Mouse (Mus musculus): Measurements from ENCODE around the gene Wipf1. TPM values are rescaled to one million over a fixed set of nuclear protein-coding genes. Genes with fewer than 3 reads are reported as not detected.
"Not testable (repeated sequence)": the region's sequence is repeated elsewhere in the genome, so short reads cannot be mapped to it uniquely, and the experiment has no call there.

The Wipf1 gene
- polyA plus RNA-seq, 1 experiment from 2014 or later = 12.7 TPM

DNA sequence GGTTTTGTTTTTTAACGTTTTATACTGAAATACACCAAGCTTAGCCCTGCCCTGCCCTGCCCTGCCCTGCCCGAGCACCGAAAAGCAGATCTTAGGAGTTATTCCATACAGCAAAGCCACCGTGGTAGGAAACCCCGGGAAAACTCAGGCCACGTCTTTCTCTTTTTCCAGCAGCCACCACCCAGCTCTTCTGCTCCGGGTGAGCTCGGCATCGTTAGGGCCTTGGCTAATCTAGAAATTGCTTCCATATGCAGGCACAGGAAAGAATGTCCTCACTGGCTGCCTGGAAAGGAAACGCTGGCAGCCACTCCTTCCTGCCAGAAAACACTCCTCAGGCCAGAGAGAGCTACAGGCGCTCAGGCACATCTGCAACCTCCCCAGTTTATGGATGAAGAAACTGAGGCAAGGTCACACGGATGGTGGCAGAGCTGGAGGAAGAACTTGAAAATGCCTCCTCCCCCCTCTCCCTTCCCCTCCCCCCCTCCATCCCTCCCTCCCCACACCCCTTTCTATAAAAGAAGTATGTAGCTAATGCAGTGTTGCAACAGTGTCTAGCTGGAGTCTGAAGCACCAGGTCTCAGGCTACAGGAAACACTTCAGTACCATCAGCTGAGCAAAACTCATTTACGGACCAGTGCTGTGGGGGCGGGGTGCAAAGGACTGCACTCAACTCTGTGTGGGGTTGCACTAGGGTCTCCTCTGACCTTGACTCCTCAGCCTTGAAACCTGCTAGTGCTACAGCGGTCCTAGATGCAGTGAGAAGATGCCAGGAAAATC lies 20.1 kb downstream of the Wipf1 start:
- no peaks in the 10 kb centered on the region for H3K9me3 ChIP-seq (ENCODE audit: control insufficient read depth, low read length)
- peak overlapping the region; percentile 17; the same call in 1 of the 2 replicates for H3K9ac ChIP-seq (ENCODE audit: low read depth, low read length)
- H3K4me2 ChIP-seq = peak overlapping the region; percentile 13; the same call in 1 of the 2 replicates
- no peak overlapping the region for H3K4me3 ChIP-seq (ENCODE audit: low read depth, low read length)
- ATAC-seq (replicated peaks; ENCODE audit: low FRiP score) (no peak), DNase-seq (ENCODE audit: low spot score) (no peak)
- peaks cover 21% of the 10 kb centered on the region for H3K4me1 ChIP-seq (replicated peaks; ENCODE audit: control insufficient read depth, insufficient read depth, low read length)
- no peaks in the 10 kb centered on the region for H3K36me3 ChIP-seq (ENCODE audit: control insufficient read depth, insufficient read depth, low read length)
- peak overlapping the region; percentile 32; the same call in 1 of the 2 replicates for H3K27ac ChIP-seq (ENCODE audit: low read depth, low read length)
- WGBS = 44% methylated on average over 15 of the region's 15 CpGs
- no peaks in the 10 kb centered on the region for H3K27me3 ChIP-seq (replicated peaks; ENCODE audit: control insufficient read depth, insufficient read depth, low read length)

- DNase-seq (ENCODE audit: low spot score) (no peak), ATAC-seq (replicated peaks; ENCODE audit: low FRiP score) (no peak)
- H3K9ac ChIP-seq (ENCODE audit: low read depth, low read length) = no peak overlapping the region
- H3K4me3 ChIP-seq (ENCODE audit: low read depth, low read length) = no peak overlapping the region
- WGBS = 77% methylated on average over 7 of the region's 7 CpGs
- H3K4me2 ChIP-seq = no peak overlapping the region
- no peaks in the 10 kb centered on the region for H3K9me3 ChIP-seq (ENCODE audit: control insufficient read depth, low read length)
- H3K36me3 ChIP-seq (ENCODE audit: control insufficient read depth, insufficient read depth, low read length) = no peaks in the 10 kb centered on the region
- H3K4me1 ChIP-seq (replicated peaks; ENCODE audit: control insufficient read depth, insufficient read depth, low read length) = peaks cover 30% of the 10 kb centered on the region
- no peak overlapping the region for H3K27ac ChIP-seq (ENCODE audit: low read depth, low read length)
- H3K27me3 ChIP-seq (replicated peaks; ENCODE audit: control insufficient read depth, insufficient read depth, low read length) = no peaks in the 10 kb centered on the region
These were observed 21.6 kb downstream of the Wipf1 start for GRCm38 (mm10) chr2:73507886-73508285.

- not testable (repeated sequence) for H3K4me3 ChIP-seq (ENCODE audit: low read depth, low read length); H3K9me3 ChIP-seq (ENCODE audit: control insufficient read depth, low read length); H3K27me3 ChIP-seq (replicated peaks; ENCODE audit: control insufficient read depth, insufficient read depth, low read length); DNase-seq (ENCODE audit: low spot score); H3K4me2 ChIP-seq; H3K9ac ChIP-seq (ENCODE audit: low read depth, low read length); H3K36me3 ChIP-seq (ENCODE audit: control insufficient read depth, insufficient read depth, low read length)
- H3K4me1 ChIP-seq (replicated peaks; ENCODE audit: control insufficient read depth, insufficient read depth, low read length) = peaks cover 40% of the 10 kb centered on the region
- peak; percentile 45 for ATAC-seq (replicated peaks; ENCODE audit: low FRiP score)
- H3K27ac ChIP-seq (ENCODE audit: low read depth, low read length) = 0 out of 2 replicates have a peak overlapping the region, but pooled peaks have one; percentile 25
- 59% methylated on average over 4 of the region's 4 CpGs for WGBS
These were observed 23.2 kb downstream of the Wipf1 start for GRCm38 (mm10) chr2:73506337-73506736.

GRCm38 (mm10) chr2:73502863-73503429 lies 26.6 kb downstream of the Wipf1 start:
- DNase-seq (ENCODE audit: low spot score) (no peak), ATAC-seq (replicated peaks; ENCODE audit: low FRiP score) (peak; percentile 87)
- peak overlapping the region; percentile 28 for H3K4me2 ChIP-seq
- whole genome bisulfite sequencing = 64% methylated on average over 10 of the region's 10 CpGs
- H3K27me3 ChIP-seq (replicated peaks; ENCODE audit: control insufficient read depth, insufficient read depth, low read length) = no peaks in the 10 kb centered on the region
- peak overlapping the region; percentile 38; the same call in 1 of the 2 replicates for H3K27ac ChIP-seq (ENCODE audit: low read depth, low read length)
- H3K9ac ChIP-seq (ENCODE audit: low read depth, low read length) = peak overlapping the region; percentile 22; the same call in 1 of the 2 replicates
- H3K9me3 ChIP-seq (ENCODE audit: control insufficient read depth, low read length) = no peaks in the 10 kb centered on the region
- H3K4me1 ChIP-seq (replicated peaks; ENCODE audit: control insufficient read depth, insufficient read depth, low read length) = peaks cover 38% of the 10 kb centered on the region
- H3K4me3 ChIP-seq (ENCODE audit: low read depth, low read length) = no peak overlapping the region
- no peaks in the 10 kb centered on the region for H3K36me3 ChIP-seq (ENCODE audit: control insufficient read depth, insufficient read depth, low read length)

DNA sequence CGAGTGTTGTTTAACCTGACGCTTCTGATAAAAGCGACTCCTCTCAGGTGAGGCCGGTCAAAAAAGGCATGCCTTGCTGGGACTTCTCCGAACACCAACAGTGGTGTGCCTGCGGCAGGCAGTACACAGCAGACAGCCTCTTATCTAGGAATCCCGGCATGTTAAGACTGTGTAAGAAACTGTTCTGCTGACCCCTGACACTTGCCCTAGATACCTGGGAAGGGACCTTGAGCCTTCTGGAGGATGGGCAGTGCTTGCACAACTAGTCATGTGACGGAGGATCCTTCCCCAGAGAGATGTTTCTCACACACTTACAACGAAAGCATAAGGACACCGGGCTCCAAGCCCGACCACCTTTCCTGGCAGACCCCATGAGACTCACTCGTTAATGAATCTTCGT lies 28.7 kb downstream of the Wipf1 start:
- no peak overlapping the region for H3K4me3 ChIP-seq (ENCODE audit: low read depth, low read length)
- H3K36me3 ChIP-seq (ENCODE audit: control insufficient read depth, insufficient read depth, low read length) = no peaks in the 10 kb centered on the region
- H3K9me3 ChIP-seq (ENCODE audit: control insufficient read depth, low read length) = no peaks in the 10 kb centered on the region
- no peak overlapping the region for H3K27ac ChIP-seq (ENCODE audit: low read depth, low read length)
- no peaks in the 10 kb centered on the region for H3K27me3 ChIP-seq (replicated peaks; ENCODE audit: control insufficient read depth, insufficient read depth, low read length)
- no peak for DNase-seq (ENCODE audit: low spot score)
- H3K9ac ChIP-seq (ENCODE audit: low read depth, low read length) = no peak overlapping the region
- H3K4me2 ChIP-seq = no peak overlapping the region
- peaks cover 48% of the 10 kb centered on the region for H3K4me1 ChIP-seq (replicated peaks; ENCODE audit: control insufficient read depth, insufficient read depth, low read length)
- ATAC-seq (replicated peaks; ENCODE audit: low FRiP score) = no peak
- 58% methylated on average over 13 of the region's 13 CpGs for WGBS

GRCm38 (mm10) chr2:73498322-73498721 lies 31.2 kb downstream of the Wipf1 start:
- Histone ChIP-seq H3K4me1 (replicated peaks; ENCODE audit: control insufficient read depth, insufficient read depth, low read length) (peaks cover 51% of the 10 kb centered on the region), H3K9ac (ENCODE audit: low read depth, low read length) (no peak overlapping the region), H3K4me3 (ENCODE audit: low read depth, low read length) (no peak overlapping the region), H3K27me3 (replicated peaks; ENCODE audit: control insufficient read depth, insufficient read depth, low read length) (no peaks in the 10 kb centered on the region), H3K9me3 (ENCODE audit: control insufficient read depth, low read length) (no peaks in the 10 kb centered on the region), H3K36me3 (ENCODE audit: control insufficient read depth, insufficient read depth, low read length) (no peaks in the 10 kb centered on the region), H3K4me2 (no peak overlapping the region), H3K27ac (ENCODE audit: low read depth, low read length) (no peak overlapping the region)
- DNase-seq (ENCODE audit: low spot score) (no peak), ATAC-seq (replicated peaks; ENCODE audit: low FRiP score) (no peak)

DNA sequence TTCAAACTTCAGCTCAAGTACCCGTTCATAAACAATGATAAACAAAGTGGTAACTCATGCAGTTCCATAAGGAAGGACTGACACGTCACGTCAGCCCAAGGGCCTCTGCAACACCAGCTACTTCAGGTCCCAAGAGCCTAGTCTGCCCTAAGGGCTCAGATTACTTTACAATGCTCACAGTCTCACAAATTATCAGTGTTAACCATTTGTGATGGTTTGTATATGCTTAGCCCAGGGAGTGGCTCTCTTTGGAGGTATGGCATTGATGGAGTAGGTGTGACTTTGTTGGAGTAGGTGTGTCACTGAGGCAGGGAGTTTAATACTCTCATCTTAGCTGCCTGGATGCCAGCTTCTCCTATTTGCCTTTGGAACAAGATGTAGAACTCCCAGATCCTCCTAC lies 32.0 kb downstream of the Wipf1 start:
- H3K4me2 ChIP-seq = peak overlapping the region; percentile 26; the same call in 1 of the 2 replicates
- ATAC-seq (replicated peaks; ENCODE audit: low FRiP score) = peak; percentile 56

DNA sequence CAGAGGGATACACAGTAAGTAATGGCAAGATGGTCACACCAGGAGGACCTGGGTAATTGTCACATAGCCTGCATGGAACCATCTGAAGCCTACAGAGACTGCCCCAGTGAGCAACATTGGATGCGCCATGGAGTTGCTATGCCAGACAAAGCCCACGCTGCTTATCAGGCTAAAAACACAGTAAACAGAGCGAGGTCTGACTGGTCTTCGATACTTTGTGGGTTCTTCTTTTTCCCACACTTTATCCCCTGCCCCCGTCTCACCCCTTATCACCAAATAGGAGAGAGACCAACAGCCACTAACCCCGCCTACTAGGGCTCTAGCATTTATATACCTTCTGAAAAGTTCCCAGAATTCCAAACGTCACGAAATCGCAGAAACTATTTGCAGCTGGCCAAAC lies 32.6 kb downstream of the Wipf1 start:
- Histone ChIP-seq H3K4me3 (ENCODE audit: low read depth, low read length) (no peak overlapping the region), H3K27me3 (replicated peaks; ENCODE audit: control insufficient read depth, insufficient read depth, low read length) (no peaks in the 10 kb centered on the region), H3K36me3 (ENCODE audit: control insufficient read depth, insufficient read depth, low read length) (no peaks in the 10 kb centered on the region), H3K4me1 (replicated peaks; ENCODE audit: control insufficient read depth, insufficient read depth, low read length) (peaks cover 40% of the 10 kb centered on the region), H3K9ac (ENCODE audit: low read depth, low read length) (no peak overlapping the region), H3K4me2 (peak overlapping the region; percentile 63), H3K27ac (ENCODE audit: low read depth, low read length) (peak overlapping the region; percentile 74; the same call in 1 of the 2 replicates), H3K9me3 (ENCODE audit: control insufficient read depth, low read length) (no peaks in the 10 kb centered on the region)
- 49% methylated on average over 9 of the region's 9 CpGs for WGBS
- DNase-seq (ENCODE audit: low spot score) (no peak), ATAC-seq (replicated peaks; ENCODE audit: low FRiP score) (peak; percentile 77)

More for the DNA sequence above, 32.0 kb downstream of the Wipf1 start:
- no peaks in the 10 kb centered on the region for H3K9me3 ChIP-seq (ENCODE audit: control insufficient read depth, low read length)
- H3K4me3 ChIP-seq (ENCODE audit: low read depth, low read length) = no peak overlapping the region
- H3K27me3 ChIP-seq (replicated peaks; ENCODE audit: control insufficient read depth, insufficient read depth, low read length) = no peaks in the 10 kb centered on the region
- no peak for DNase-seq (ENCODE audit: low spot score)
- peaks cover 44% of the 10 kb centered on the region for H3K4me1 ChIP-seq (replicated peaks; ENCODE audit: control insufficient read depth, insufficient read depth, low read length)
- H3K9ac ChIP-seq (ENCODE audit: low read depth, low read length) = no peak overlapping the region
- no peaks in the 10 kb centered on the region for H3K36me3 ChIP-seq (ENCODE audit: control insufficient read depth, insufficient read depth, low read length)
- 34% methylated on average over 3 of the region's 3 CpGs for WGBS
- H3K27ac ChIP-seq (ENCODE audit: low read depth, low read length) = no peak overlapping the region; the same call in 1 of the 2 replicates
